Mouse (Mus musculus): ENCODE results near the gene Gm49027. TPM values are rescaled to one million over a fixed set of nuclear protein-coding genes. Genes with fewer than 3 reads are reported as not detected.

The Gm49027 gene
- total RNA-seq, 2 experiments from 2014 or later = 0.83 TPM; not detected in 1

DNA sequence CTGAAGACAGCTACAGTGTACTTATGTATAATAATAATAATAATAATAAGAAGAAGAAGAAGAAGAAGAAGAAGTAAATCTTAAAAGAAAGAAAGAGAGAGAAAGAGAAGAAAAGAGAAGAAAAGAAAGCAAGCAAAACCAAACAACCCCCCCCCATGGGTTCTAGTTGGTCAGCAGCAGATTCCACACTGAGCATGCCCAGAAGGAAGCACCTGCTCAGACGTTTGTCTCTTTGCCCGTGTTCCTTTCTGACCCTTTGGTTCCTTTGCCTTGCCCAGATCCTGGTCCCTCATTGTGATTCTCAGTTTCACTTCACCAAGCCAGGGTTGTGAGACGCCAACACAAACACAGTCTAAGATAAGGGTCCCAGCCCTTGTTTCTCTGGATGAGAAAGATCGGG lies 23.3 kb downstream of the Gm49027 start:
- DNase-seq = no peak

- DNase-seq = no peak
Measured at GRCm38 (mm10) chr5:123499717-123500116, 25.6 kb downstream of the Gm49027 start.

DNA sequence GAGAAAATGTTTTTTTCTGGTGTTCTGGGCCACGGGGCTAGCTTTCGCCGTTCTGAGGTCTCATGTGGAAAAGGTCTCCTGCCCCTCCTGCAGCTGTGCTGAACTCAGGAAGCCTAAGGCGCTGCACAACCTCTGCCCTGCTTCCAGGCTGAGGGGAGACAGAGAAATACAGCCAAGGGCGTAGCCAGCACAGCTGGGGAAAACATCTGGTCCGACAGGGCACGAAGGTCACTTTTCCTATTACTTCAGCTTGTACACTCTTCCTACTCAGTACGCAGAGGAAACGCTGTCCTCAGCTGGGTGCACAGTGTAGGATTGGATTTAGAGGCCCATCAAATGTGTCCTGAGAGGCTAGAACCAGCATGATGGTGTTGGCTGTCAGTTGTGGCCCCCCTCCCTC lies 35.4 kb downstream of the Gm49027 start:
- DNase-seq = peak; percentile 69

DNA sequence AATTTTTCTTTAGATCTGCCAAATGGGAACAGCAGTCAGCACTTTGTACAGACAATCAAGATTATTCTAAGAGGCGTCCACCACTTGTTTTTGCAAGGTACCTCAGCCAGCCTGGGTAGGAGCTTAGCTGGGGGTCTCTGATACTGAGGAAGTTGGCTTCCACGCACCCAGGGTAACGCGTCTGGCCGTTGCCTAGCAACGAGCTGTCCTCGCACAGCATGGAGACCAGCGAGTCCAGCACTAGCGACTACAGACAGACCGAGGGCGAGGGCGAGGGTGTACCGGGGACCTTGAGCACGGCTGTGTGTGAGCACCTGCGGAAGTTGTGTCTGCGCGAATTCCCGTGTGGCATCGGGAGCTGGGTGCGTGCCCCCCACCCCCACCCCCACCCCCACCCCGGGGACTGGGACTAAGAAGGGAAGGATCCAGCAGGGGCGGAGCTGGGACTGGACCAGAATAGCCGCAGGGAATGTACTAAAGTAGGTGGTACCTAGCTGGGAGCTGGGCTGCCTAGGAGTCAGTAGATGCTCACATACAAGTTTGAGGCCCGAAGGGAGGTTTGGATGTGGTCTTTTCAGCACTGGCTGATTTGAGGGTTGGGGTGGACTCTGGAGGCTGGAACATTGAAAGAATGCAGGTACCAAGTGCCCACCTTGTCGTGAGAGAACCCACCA lies 36.0 kb downstream of the Gm49027 start, which contains the start of the genes Lrrc43 and Il31:
Gene Lrrc43 (plus strand): TSS at position 194 of the 674 bp plus-strand sequence.
Gene Il31 (minus strand): TSS at position 378 of the 674 bp plus-strand sequence.
- no peak for DNase-seq

- DNase-seq = no peak
Measured at GRCm38 (mm10) chr5:123487659-123488395, 37.5 kb downstream of the Gm49027 start.

DNA sequence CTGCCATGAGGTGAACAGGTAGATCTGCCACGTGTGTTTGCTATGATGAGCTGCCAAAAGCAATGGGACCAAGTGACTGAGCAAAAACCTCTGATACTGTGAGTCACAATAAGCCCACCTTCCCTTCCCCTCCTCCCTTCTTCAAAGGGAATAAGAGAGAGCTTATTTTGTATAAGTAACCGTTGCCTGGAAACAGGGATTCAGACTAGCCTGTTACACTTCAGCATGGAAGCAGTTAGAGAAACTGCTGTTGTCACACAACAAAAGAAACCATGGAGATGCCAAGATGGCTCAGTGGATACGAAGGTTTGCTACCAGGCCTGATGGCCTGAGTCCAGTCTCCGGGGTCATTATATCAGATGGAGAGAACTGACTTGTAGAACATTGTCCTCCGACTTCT lies 51.5 kb downstream of the Gm49027 start:
- no peak for DNase-seq

GRCm38 (mm10) chr5:123470784-123471400 lies 54.4 kb downstream of the Gm49027 start:
- no peak for DNase-seq

- DNase-seq = no peak
Measured at GRCm38 (mm10) chr5:123464638-123465037, 60.6 kb downstream of the Gm49027 start.

Small RNA genes within 50 kb of the gene (microRNA-seq; reads per million reads assigned to microRNA genes)
- gene Mir7647 (ENCODE audit: borderline replicate concordance in 2 of 2) = 0 to 0.26 reads per million in 2 experiments

Other genes starting within 250 kb of the Gm49027 start
- gene Bcl7a, start 181.7 kb downstream of the Gm49027 start, total RNA-seq (2021) = 1 to 10 TPM; 8.4 to 8.6 TPM
- 10 to 100 TPM; 54.5 TPM for gene Mlxip, start 130.7 kb downstream of the Gm49027 start, total RNA-seq (2021)
- gene Lrrc43, start 36.2 kb downstream of the Gm49027 start, total RNA-seq (2021) = not detected
- not detected for gene Il31, start 36.0 kb downstream of the Gm49027 start, total RNA-seq (2021)
- gene B3gnt4, start 15.0 kb downstream of the Gm49027 start, total RNA-seq (2021) = not detected
- 10 to 100 TPM; 40.6 to 43.9 TPM for gene Diablo, start 1.3 kb downstream of the Gm49027 start, total RNA-seq (2021)
- gene Vps33a, start 47.5 kb upstream of the Gm49027 start, total RNA-seq (2021) = 10 to 100 TPM; 22.2 to 28.3 TPM
- gene Clip1, start 159.1 kb upstream of the Gm49027 start, total RNA-seq (2021) = 100 to 1,000 TPM; 208 to 217 TPM
- 10 to 100 TPM; 16.2 to 17.4 TPM for gene Zcchc8, start 195.6 kb upstream of the Gm49027 start, total RNA-seq (2021)
- gene Rsrc2, start 223.9 kb upstream of the Gm49027 start, total RNA-seq (2021) = 10 to 100 TPM; 31.5 to 36.2 TPM
- gene Kntc1, start 224.2 kb upstream of the Gm49027 start, total RNA-seq (2021) = under 1 TPM; 0.28 to 0.99 TPM

All from gastrocnemius, postnatal 25 days (tissue).